Mouse (Mus musculus) liver, embryonic 14.5 days (tissue): ENCODE results near the gene Adgb. TPM values are rescaled to one million over a fixed set of nuclear protein-coding genes. Genes with fewer than 3 reads are reported as not detected.

Experiments
- ATAC-seq: fragments of 200-750 bp; cut with Nextera tagmentation; 2 replicates; pipeline ENCODE4 v1.8.0; 2017; ENCODE audit warnings: moderate number of reproducible peaks, mild to moderate bottlenecking, moderate library complexity; ENCODE audit not compliant: insufficient read depth
- DNase-seq, 3 experiments: peaks; one replicate each; pipeline ENCODE4 v3.0.0-alpha.2; 2012 to 2013; ENCODE audit warnings: low read depth in 3 of 3, low spot score in 3 of 3
- H3K27ac ChIP-seq: fragments of 300-500 bp; sonication (generic); 2 replicates; pipeline ENCODE4 v1.5.1; 2014; ENCODE audit warnings: moderate library complexity, mild to moderate bottlenecking, control low read depth, inconsistent platforms
- H3K27me3 ChIP-seq: fragments of 300-500 bp; sonication (generic); 2 replicates; pipeline ENCODE4 v1.6.1; 2014; ENCODE audit warnings: mild to moderate bottlenecking, low read length, moderate library complexity; ENCODE audit not compliant: control insufficient read depth, insufficient read depth
- H3K36me3 ChIP-seq: fragments of 300-500 bp; sonication (generic); replicated peaks from 2 replicates; pipeline ENCODE4 v1.6.1; 2014; ENCODE audit warnings: low read depth; ENCODE audit not compliant: control insufficient read depth, insufficient read depth
- H3K4me1 ChIP-seq, 2 experiments: fragments of 200-500 bp in 1 of 2; fragments of 300-500 bp in 1 of 2; sonication (generic) in 1 of 2; replicated peaks; 2 replicates each; pipeline ENCODE4 v1.6.1; 2012 to 2014; ENCODE audit warnings: antibody characterized with exemption in 1 of 2, inconsistent platforms in 1 of 2, low read length in 1 of 2; ENCODE audit not compliant: control insufficient read depth in 2 of 2, insufficient read depth in 2 of 2
- H3K4me2 ChIP-seq: fragments of 300-500 bp; sonication (generic); 2 replicates; pipeline ENCODE4 v1.6.1; 2014; ENCODE audit warnings: low read depth, mild to moderate bottlenecking, control low read depth, moderate library complexity
- H3K4me3 ChIP-seq, 2 experiments: fragments of 200-500 bp in 1 of 2; fragments of 300-500 bp in 1 of 2; sonication (generic) in 1 of 2; 2 replicates each; pipeline ENCODE4 v1.5.1; 2012 to 2014; ENCODE audit warnings: low read depth in 2 of 2, low read length in 2 of 2, mild to moderate bottlenecking in 2 of 2, control low read depth in 1 of 2, inconsistent platforms in 1 of 2, moderate library complexity in 1 of 2; ENCODE audit not compliant: insufficient read depth in 1 of 2
- H3K9ac ChIP-seq: fragments of 300-500 bp; sonication (generic); replicated peaks from 2 replicates; pipeline ENCODE4 v1.6.1; 2014; ENCODE audit warnings: mild to moderate bottlenecking, control low read depth, moderate library complexity
- H3K9me3 ChIP-seq: fragments of 300-500 bp; sonication (generic); 2 replicates; pipeline ENCODE4 v1.6.1; 2016; ENCODE audit warnings: low read length, mixed read lengths; ENCODE audit not compliant: control insufficient read depth
- CTCF ChIP-seq: IDR thresholded peaks from 2 replicates; pipeline ENCODE4 v1.5.1; 2016; ENCODE audit warnings: antibody characterized with exemption, low read depth, control low read depth
- EP300 ChIP-seq: IDR thresholded peaks from 2 replicates; pipeline ENCODE4 v1.6.1; 2016; ENCODE audit warnings: antibody characterized with exemption, low read depth
- WGBS: fragments of 180-500 bp; shearing (Covaris S2); extraction: QIAGEN DNeasy Blood & Tissue Kit; methylation state at CpG from one replicate; pipeline ENCODE4 v1.1.7; 2014; ENCODE audit not compliant: insufficient replicate concordance; 5-methylcytosine and 5-hydroxymethylcytosine counted together
- polyA plus RNA-seq, 2 experiments: library from polyadenylated mRNA; depleted of rRNA in 1 of 2; stranded (reverse) in 1 of 2; unstranded in 1 of 2; fragments of >200 nt; fragmentation: Nextera tagmentation in 1 of 2; extraction: Ambion mirVana in 1 of 2; gene quantifications; 2 replicates each; pipeline versions ENCODE4 v1.2.1 to v1.2.3; 2012 to 2014

Adgb gene
- polyA plus RNA-seq, 2 experiments: 0.30 to 0.49 TPM

GRCm38 (mm10) chr10:10314521-10314920 is 157.6 kb downstream of the Adgb start:
- WGBS: 63% methylated on average over 5 of the region's 5 CpGs
- Histone ChIP-seq H3K4me2 (no peak overlapping the region), H3K27me3 (no peaks in the 10 kb centered on the region), H3K27ac (no peak overlapping the region), H3K4me1 (no peaks in the 10 kb centered on the region), H3K4me3 (no peak overlapping the region), H3K36me3 (no peaks in the 10 kb centered on the region), H3K9me3 (no peaks in the 10 kb centered on the region), H3K9ac (no peak overlapping the region)
- TF ChIP-seq EP300 (no peak), CTCF (no peak)
- ATAC-seq (no peak), DNase-seq (no peak)

GRCm38 (mm10) chr10:10309877-10310426 is 162.2 kb downstream of the Adgb start:
- TF ChIP-seq CTCF (no peak), EP300 (no peak)
- DNase-seq: no peak
- no peak overlapping the region for H3K4me2 ChIP-seq
- no peaks in the 10 kb centered on the region for H3K36me3 ChIP-seq
- H3K27me3 ChIP-seq: no peaks in the 10 kb centered on the region
- no peak for ATAC-seq
- no peaks in the 10 kb centered on the region for H3K4me1 ChIP-seq
- no peak overlapping the region for H3K4me3 ChIP-seq
- H3K9ac ChIP-seq: no peak overlapping the region
- H3K9me3 ChIP-seq: no peaks in the 10 kb centered on the region
- 60% methylated on average over 8 of the region's 8 CpGs for WGBS
- no peak overlapping the region for H3K27ac ChIP-seq

GRCm38 (mm10) chr10:10309056-10309455 is 163.1 kb downstream of the Adgb start:
- DNase-seq: no peak
- WGBS: 66% methylated on average over 4 of the region's 4 CpGs
- H3K27me3 ChIP-seq: no peaks in the 10 kb centered on the region
- TF ChIP-seq EP300: no peak
- no peak for TF ChIP-seq CTCF
- H3K9me3 ChIP-seq: no peaks in the 10 kb centered on the region
- H3K4me3 ChIP-seq: no peak overlapping the region
- H3K4me1 ChIP-seq: no peaks in the 10 kb centered on the region
- no peaks in the 10 kb centered on the region for H3K36me3 ChIP-seq
- no peak overlapping the region for H3K27ac ChIP-seq
- H3K9ac ChIP-seq: no peak overlapping the region
- no peak for ATAC-seq
- H3K4me2 ChIP-seq: no peak overlapping the region

GRCm38 (mm10) chr10:10307384-10307783 is 164.7 kb downstream of the Adgb start:
- H3K4me1 ChIP-seq: no peaks in the 10 kb centered on the region
- no peak overlapping the region for H3K4me2 ChIP-seq
- TF ChIP-seq EP300 (no peak), CTCF (no peak)
- no peaks in the 10 kb centered on the region for H3K9me3 ChIP-seq
- H3K36me3 ChIP-seq: no peaks in the 10 kb centered on the region
- WGBS: 41% methylated on average over 5 of the region's 5 CpGs
- no peak for ATAC-seq
- no peak overlapping the region for H3K27ac ChIP-seq
- no peak for DNase-seq
- no peaks in the 10 kb centered on the region for H3K27me3 ChIP-seq
- no peak overlapping the region for H3K4me3 ChIP-seq
- no peak overlapping the region for H3K9ac ChIP-seq

GRCm38 (mm10) chr10:10304370-10304769 is 167.8 kb downstream of the Adgb start:
- Histone ChIP-seq H3K36me3 (no peaks in the 10 kb centered on the region), H3K9me3 (no peaks in the 10 kb centered on the region), H3K27ac (no peak overlapping the region), H3K4me1 (no peaks in the 10 kb centered on the region), H3K4me3 (no peak overlapping the region), H3K27me3 (no peaks in the 10 kb centered on the region), H3K9ac (no peak overlapping the region), H3K4me2 (no peak overlapping the region)
- DNase-seq (no peak), ATAC-seq (no peak)
- TF ChIP-seq CTCF (no peak), EP300 (no peak)
- WGBS: 64% methylated on average over 4 of the region's 4 CpGs
